Comparison of ENCODE assay signal across 13 mouse cellular contexts in the genomic region with DNA sequence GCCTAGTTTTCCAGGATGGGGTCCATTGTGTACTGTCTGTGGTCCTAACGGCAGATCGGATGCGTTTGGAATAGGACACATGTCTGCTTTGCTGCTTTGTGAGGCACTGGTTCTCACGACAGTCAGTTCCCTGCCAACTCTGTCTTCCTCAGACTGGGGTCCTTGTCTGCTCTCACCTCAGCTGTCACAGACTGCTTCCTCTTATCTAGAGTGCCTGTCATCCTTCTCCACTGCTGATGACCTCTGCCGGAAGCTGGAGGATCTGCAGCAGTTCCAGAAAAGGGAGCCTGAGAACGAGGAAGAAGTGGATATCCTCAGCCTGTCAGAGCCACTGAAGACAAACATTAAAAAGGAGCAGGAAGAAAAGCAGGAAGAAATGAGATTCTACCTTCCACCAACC. TPM values are rescaled to one million over a fixed set of nuclear protein-coding genes. Genes with fewer than 3 reads are reported as not detected.
DNase-seq lines count a peak whose midpoint lies in the region; ATAC-seq and TF ChIP-seq lines count a peak whose summit lies in the region.
"Had no signal": no experiment of that assay in that cellular context is flagged by ENCODE, and none has a peak within 500 bp of the region (broad histone marks: within the 10 kb centered on the region; RNA-seq: fewer than 3 reads in every experiment).

No protein-coding gene starts in this region.

- H3K9ac ChIP-seq in lung, embryonic 14.5 days = no peak overlapping the region
- H3K9ac ChIP-seq: neural tube, embryonic 15.5 days had no signal

- no peaks in the 10 kb centered on the region for H3K9me3 ChIP-seq in lung, embryonic 14.5 days (ENCODE audit: low read depth, low read length)
- H3K9me3 ChIP-seq in heart, embryonic 10.5 days = no peaks in the 10 kb centered on the region
- H3K9me3 ChIP-seq: neural tube, embryonic 15.5 days had no signal

- DNase-seq in heart, adult 11 months = peak; percentile 81
- no peak for DNase-seq in heart, adult 8-10 months (ENCODE audit: low spot score)
- no peak for DNase-seq in lung, embryonic 14.5 days
- DNase-seq in lung, adult 18-20 months = no peak
- peak; percentile 77 for DNase-seq in heart, embryonic 10.5 days (ENCODE audit: low spot score)
- no peak for DNase-seq in kidney, adult 9 months
- DNase-seq in cerebellum, adult 11-12 months = no peak
- DNase-seq: B cell, adult 2 months; cerebellum, postnatal 25 days; right cerebral cortex, postnatal 14 days had no signal

- peaks cover 78% of the 10 kb centered on the region for H3K36me3 ChIP-seq in lung, embryonic 14.5 days (ENCODE audit: insufficient read depth)
- peaks cover 86% of the 10 kb centered on the region for H3K36me3 ChIP-seq in heart, embryonic 10.5 days

- H3K27me3 ChIP-seq in lung, embryonic 14.5 days (ENCODE audit: insufficient read depth, low read length) = no peaks in the 10 kb centered on the region
- H3K27me3 ChIP-seq in heart, embryonic 10.5 days (ENCODE audit: insufficient read depth, poor library complexity, severe bottlenecking) = no peaks in the 10 kb centered on the region
- H3K27me3 ChIP-seq: neural tube, embryonic 15.5 days had no signal

- no peaks in the 10 kb centered on the region for H3K4me1 ChIP-seq in lung, embryonic 14.5 days (ENCODE audit: insufficient read depth)
- H3K4me1 ChIP-seq in heart, embryonic 10.5 days = peaks cover 24% of the 10 kb centered on the region
- H3K4me1 ChIP-seq: neural tube, embryonic 15.5 days had no signal

- TF ChIP-seq CTCF in lung, embryonic 14.5 days (IDR thresholded peaks at IDR 0.05; ENCODE audit: low read depth) = peak; percentile 22; the same call in 1 of the 2 replicates

- 51% methylated on average over 6 of the region's 6 CpGs for WGBS in lung, embryonic 14.5 days
- 41% methylated on average over 6 of the region's 6 CpGs for WGBS in heart, embryonic 10.5 days

- no peak overlapping the region for H3K4me2 ChIP-seq in lung, embryonic 14.5 days
- H3K4me2 ChIP-seq: neural tube, embryonic 15.5 days had no signal

- H3K4me3 ChIP-seq in lung, embryonic 14.5 days (ENCODE audit: low read depth, low read length) = no peak overlapping the region
- H3K4me3 ChIP-seq in heart, embryonic 10.5 days = no peak overlapping the region
- H3K4me3 ChIP-seq: neural tube, embryonic 15.5 days had no signal

- no peak for ATAC-seq in lung, embryonic 14.5 days (ENCODE audit: insufficient read depth)
- peak; percentile 66 for ATAC-seq in megakaryocyte progenitor cell, adult 5-6 weeks (replicated peaks; ENCODE audit: poor library complexity)

- H3K27ac ChIP-seq in lung, embryonic 14.5 days (ENCODE audit: low read depth) = no peak overlapping the region
- 0 out of 2 replicates have a peak overlapping the region, but pooled peaks have one; percentile 22 for H3K27ac ChIP-seq in heart, embryonic 10.5 days
- H3K27ac ChIP-seq: macrophage; neural tube, embryonic 15.5 days had no signal

RNA-seq across cellular contexts. Expression of a gene that starts 13.7 kb away (rescaled TPM):
- total RNA-seq in heart, adult 8-10 months (2022) = 1 to 10 TPM; 1.2 to 1.8 (median 1.4) TPM
- polyA plus RNA-seq in lung, embryonic 14.5 days (2014; fragmentation: Nextera tagmentation; extraction: Ambion mirVana) = 0.70 and 0.71 TPM in 2 replicates
- polyA plus RNA-seq in heart, embryonic 10.5 days (2016; fragmentation: Nextera tagmentation; extraction: Ambion mirVana) = 0.94 and 1.8 TPM in 2 replicates
- total RNA-seq in megakaryocyte progenitor cell, adult 5-6 weeks (2015) = not detected in 2 replicates
- total RNA-seq in megakaryocyte progenitor cell, adult 5-6 weeks (2017) = not detected in 2 replicates
- polyA plus RNA-seq: macrophage had no signal

Comparison
In these comparisons a context has a peak if more than half of its experiments do, and no peak if none do; other contexts are left out.
1. DNase-seq: peak in heart, adult 11 months (single experiment) and heart, embryonic 10.5 days (single experiment); none in heart, adult 8-10 months (single experiment), lung, embryonic 14.5 days (single experiment), lung, adult 18-20 months (0 of 2), kidney, adult 9 months (single experiment) and cerebellum, adult 11-12 months (single experiment).